Mouse (Mus musculus) limb, embryonic 11.5 days (tissue): ENCODE data around the gene Phf7. TPM values are rescaled to one million over a fixed set of nuclear protein-coding genes. Genes with fewer than 3 reads are reported as not detected.
A peak's percentile ranks its signal among the peaks of the same experiment; 100 is the strongest.

Source experiments
- ATAC-seq: fragments of 200-750 bp; cut with Nextera tagmentation; 2 replicates; pipeline ENCODE4 v1.8.0; 2017; ENCODE audit warnings: low read depth; ENCODE audit not compliant: insufficient number of reproducible peaks, low FRiP score, low TSS enrichment
- DNase-seq: peaks from one replicate; pipeline ENCODE4 v3.0.0-alpha.2; 2015; ENCODE audit warnings: low spot score
- H3K27ac ChIP-seq: fragments of 300-500 bp; sonication (generic); replicated peaks from 2 replicates; pipeline ENCODE4 v1.5.1; 2014; ENCODE audit warnings: low read depth, mild to moderate bottlenecking, low read length
- H3K27me3 ChIP-seq: fragments of 300-500 bp; sonication (generic); 2 replicates; pipeline ENCODE4 v1.6.1; 2014; ENCODE audit warnings: mild to moderate bottlenecking, low read length, mixed read lengths; ENCODE audit not compliant: control insufficient read depth, insufficient read depth
- H3K36me3 ChIP-seq: fragments of 300-500 bp; sonication (generic); 2 replicates; pipeline ENCODE4 v1.6.1; 2014; ENCODE audit warnings: mild to moderate bottlenecking, low read length, moderate library complexity, mixed read lengths; ENCODE audit not compliant: control insufficient read depth, insufficient read depth
- H3K4me1 ChIP-seq: fragments of 300-500 bp; sonication (generic); 2 replicates; pipeline ENCODE4 v1.6.1; 2014; ENCODE audit warnings: low read length, mixed read lengths; ENCODE audit not compliant: control insufficient read depth, insufficient read depth
- H3K4me2 ChIP-seq: fragments of 300-500 bp; sonication (generic); 2 replicates; pipeline ENCODE4 v1.6.1; 2014; ENCODE audit warnings: low read depth, mild to moderate bottlenecking, moderate library complexity; ENCODE audit not compliant: severe bottlenecking
- H3K4me3 ChIP-seq: fragments of 300-500 bp; sonication (generic); 2 replicates; pipeline ENCODE4 v1.5.1; 2014; ENCODE audit warnings: low read depth, low read length
- H3K9ac ChIP-seq: fragments of 300-500 bp; sonication (generic); 2 replicates; pipeline ENCODE4 v1.6.1; 2014; ENCODE audit warnings: mild to moderate bottlenecking, low read length
- H3K9me3 ChIP-seq: fragments of 300-500 bp; sonication (generic); 2 replicates; pipeline ENCODE4 v1.6.1; 2016; ENCODE audit warnings: low read length; ENCODE audit not compliant: control insufficient read depth
- WGBS: fragments of 180-500 bp; shearing (Covaris S2); extraction: QIAGEN DNeasy Blood & Tissue Kit; methylation state at CpG from one replicate; pipeline ENCODE4 v1.1.7; 2014; 5-methylcytosine and 5-hydroxymethylcytosine counted together
- polyA plus RNA-seq: library from polyadenylated mRNA; unstranded; fragments of >200 nt; fragmentation: Nextera tagmentation; extraction: Ambion mirVana; gene quantifications from 2 replicates; pipeline ENCODE4 v1.2.1, GENCODE M21; 2014

The Phf7 gene
- polyA plus RNA-seq, 1 experiment from 2014 or later, result 13.5 TPM

DNA sequence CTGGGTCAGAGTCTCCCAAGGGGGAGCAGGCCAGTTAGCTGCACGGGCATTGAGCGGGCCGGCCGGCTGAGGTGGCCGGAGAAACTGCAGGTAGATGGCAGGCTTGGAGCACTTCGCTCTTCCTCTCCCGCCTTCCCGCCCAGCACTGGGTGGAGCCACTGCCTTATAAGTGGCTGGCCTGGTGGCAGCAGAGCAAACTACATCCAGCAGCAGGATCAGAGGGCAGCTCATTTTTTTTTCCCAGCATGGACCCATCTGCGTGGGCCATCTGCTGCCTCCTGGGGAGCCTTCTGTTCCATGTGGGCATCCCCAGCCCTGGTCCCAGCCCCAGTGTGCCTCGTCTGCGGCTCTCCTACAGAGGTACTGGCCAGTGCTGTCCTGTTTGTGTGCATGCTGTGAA lies 33.5 kb downstream of the Phf7 start, which contains the start of gene Sema3g:
Gene Sema3g (plus strand): TSS at position 195 of the 400 bp plus-strand sequence.
- Histone ChIP-seq H3K4me1 (peaks cover 7% of the 10 kb centered on the region; the same call in 1 of the 2 replicates), H3K4me3 (no peak within 1 kb of the TSS), H3K27me3 (no peaks in the 10 kb centered on the region), H3K9ac (peak within 1 kb of the TSS; percentile 49; the same call in 1 of the 2 replicates), H3K36me3 (no peaks in the 10 kb centered on the region), H3K27ac (no peak within 1 kb of the TSS), H3K9me3 (no peaks in the 10 kb centered on the region), H3K4me2 (peak within 1 kb of the TSS; percentile 29; the same call in 1 of the 2 replicates)
- ATAC-seq (peak; percentile 65; the same call in 1 of the 2 replicates), DNase-seq (peak; percentile 77)
- 7% methylated on average over 11 of the region's 11 CpGs for WGBS

GRCm38 (mm10) chr14:31216846-31217245 lies 34.3 kb downstream of the Phf7 start, which contains the start of gene Nisch:
Nisch (minus strand) TSS chr14:31216946.
- WGBS, result 78% methylated on average over 2 of the region's 2 CpGs
- Histone ChIP-seq H3K9me3 (no peaks in the 10 kb centered on the region), H3K36me3 (no peaks in the 10 kb centered on the region), H3K27me3 (no peaks in the 10 kb centered on the region), H3K4me1 (peaks cover 7% of the 10 kb centered on the region; the same call in 1 of the 2 replicates), H3K4me3 (no peak within 1 kb of the TSS), H3K4me2 (peak within 1 kb of the TSS; percentile 29; the same call in 1 of the 2 replicates), H3K9ac (peak within 1 kb of the TSS; percentile 49; the same call in 1 of the 2 replicates), H3K27ac (no peak within 1 kb of the TSS)
- ATAC-seq (no peak), DNase-seq (no peak)

GRCm38 (mm10) chr14:31215157-31216002 lies 35.7 kb downstream of the Phf7 start:
- Histone ChIP-seq H3K9ac (0 out of 2 replicates have a peak overlapping the region, but pooled peaks have one; percentile 17), H3K9me3 (no peaks in the 10 kb centered on the region), H3K4me1 (peaks cover 7% of the 10 kb centered on the region; the same call in 1 of the 2 replicates), H3K27me3 (no peaks in the 10 kb centered on the region), H3K27ac (no peak overlapping the region), H3K4me3 (no peak overlapping the region), H3K4me2 (no peak overlapping the region), H3K36me3 (no peaks in the 10 kb centered on the region)
- DNase-seq, result peak; percentile 78
- ATAC-seq, result 0 out of 2 replicates have a peak, but pooled peaks have one; percentile 37
- WGBS, result 32% methylated on average over 15 of the region's 15 CpGs

- DNase-seq, result no peak
- 76% methylated on average over 3 of the region's 3 CpGs for WGBS
- no peak for ATAC-seq
Observed at GRCm38 (mm10) chr14:31214684-31215083, 36.4 kb downstream of the Phf7 start.

GRCm38 (mm10) chr14:31213868-31214267 lies 37.2 kb downstream of the Phf7 start:
- ATAC-seq, result no peak
- no peaks in the 10 kb centered on the region for H3K9me3 ChIP-seq
- H3K27ac ChIP-seq, result no peak overlapping the region
- H3K27me3 ChIP-seq, result no peaks in the 10 kb centered on the region
- H3K4me2 ChIP-seq, result no peak overlapping the region
- 75% methylated on average over 8 of the region's 8 CpGs for WGBS
- H3K4me1 ChIP-seq, result peaks cover 7% of the 10 kb centered on the region; the same call in 1 of the 2 replicates
- H3K36me3 ChIP-seq, result no peaks in the 10 kb centered on the region
- no peak overlapping the region for H3K9ac ChIP-seq
- no peak overlapping the region for H3K4me3 ChIP-seq
- DNase-seq, result no peak

More at GRCm38 (mm10) chr14:31214684-31215083, 36.4 kb downstream of the Phf7 start:
- no peak overlapping the region for H3K4me2 ChIP-seq
- H3K9ac ChIP-seq, result no peak overlapping the region
- no peaks in the 10 kb centered on the region for H3K36me3 ChIP-seq
- H3K27ac ChIP-seq, result no peak overlapping the region
- no peaks in the 10 kb centered on the region for H3K27me3 ChIP-seq
- no peaks in the 10 kb centered on the region for H3K9me3 ChIP-seq
- no peak overlapping the region for H3K4me3 ChIP-seq
- H3K4me1 ChIP-seq, result peaks cover 7% of the 10 kb centered on the region; the same call in 1 of the 2 replicates

DNA sequence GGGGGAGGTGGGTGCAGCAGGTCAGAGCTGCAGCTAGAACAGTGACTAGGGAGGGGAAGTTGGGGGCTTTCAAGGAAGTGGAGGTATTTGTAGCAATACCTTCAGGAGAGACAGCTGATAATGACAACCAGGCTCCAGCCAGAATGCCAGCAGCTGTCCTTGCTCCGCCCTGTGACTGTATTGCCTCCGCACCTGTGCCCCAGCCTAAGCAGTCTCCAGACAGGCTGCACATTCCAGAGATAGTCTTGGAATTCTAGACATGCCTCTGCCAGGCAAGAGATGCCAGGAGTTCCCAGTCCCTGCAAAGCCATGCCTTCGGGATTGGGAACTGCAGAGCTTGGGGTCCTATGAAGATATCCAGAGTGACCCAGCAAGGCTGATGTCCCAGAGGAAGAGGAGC lies 38.6 kb downstream of the Phf7 start:
- peaks cover 2% of the 10 kb centered on the region; the same call in 1 of the 2 replicates for H3K4me1 ChIP-seq
- no peak overlapping the region for H3K27ac ChIP-seq
- no peak for DNase-seq
- H3K9me3 ChIP-seq, result no peaks in the 10 kb centered on the region
- H3K27me3 ChIP-seq, result no peaks in the 10 kb centered on the region
- no peaks in the 10 kb centered on the region for H3K36me3 ChIP-seq
- no peak overlapping the region for H3K4me3 ChIP-seq
- WGBS, result 83% methylated on average over 3 of the region's 3 CpGs
- no peak for ATAC-seq
- H3K9ac ChIP-seq, result no peak overlapping the region
- H3K4me2 ChIP-seq, result no peak overlapping the region

- WGBS, result 84% methylated on average over 6 of the region's 6 CpGs
- H3K36me3 ChIP-seq, result no peaks in the 10 kb centered on the region
- H3K4me1 ChIP-seq, result 0 out of 2 replicates have a peak, but pooled peaks cover 3% of the 10 kb centered on the region
- H3K9ac ChIP-seq, result no peak overlapping the region
- no peaks in the 10 kb centered on the region for H3K9me3 ChIP-seq
- H3K4me2 ChIP-seq, result no peak overlapping the region
- no peak overlapping the region for H3K27ac ChIP-seq
- no peak for DNase-seq
- no peaks in the 10 kb centered on the region for H3K27me3 ChIP-seq
- H3K4me3 ChIP-seq, result no peak overlapping the region
- ATAC-seq, result no peak
Observed at GRCm38 (mm10) chr14:31211854-31212253, 39.3 kb downstream of the Phf7 start.

GRCm38 (mm10) chr14:31209133-31209557 lies 42.0 kb downstream of the Phf7 start:
- no peaks in the 10 kb centered on the region for H3K9me3 ChIP-seq
- H3K27ac ChIP-seq, result no peak overlapping the region
- H3K9ac ChIP-seq, result no peak overlapping the region
- DNase-seq (no peak), ATAC-seq (no peak)
- no peak overlapping the region for H3K4me2 ChIP-seq
- peaks cover under 1% of the 10 kb centered on the region; the same call in 1 of the 2 replicates for H3K36me3 ChIP-seq
- no peak overlapping the region for H3K4me3 ChIP-seq
- H3K27me3 ChIP-seq, result no peaks in the 10 kb centered on the region
- WGBS, result 71% methylated on average over 4 of the region's 4 CpGs
- peaks cover 9% of the 10 kb centered on the region; the same call in 1 of the 2 replicates for H3K4me1 ChIP-seq
